Mouse (Mus musculus) cortical plate, adult 2 months (tissue): Measurements from ENCODE around the gene Tctex1d4. TPM values are rescaled to one million over a fixed set of nuclear protein-coding genes. Genes with fewer than 3 reads are reported as not detected.

ENCODE experiments used
- H3K27ac ChIP-seq: fragments of 200-500 bp; 2 replicates; pipeline ENCODE4 v1.5.1; 2012; ENCODE audit warnings: low read length, control low read depth, inconsistent platforms; ENCODE audit not compliant: insufficient read depth
- H3K4me1 ChIP-seq: fragments of 200-500 bp; 2 replicates; pipeline ENCODE4 v1.6.1; 2011; ENCODE audit warnings: low read length; ENCODE audit not compliant: control insufficient read depth, insufficient read depth
- H3K4me3 ChIP-seq: fragments of 200-500 bp; 2 replicates; pipeline ENCODE4 v1.5.1; 2011; ENCODE audit warnings: mild to moderate bottlenecking, low read length, control low read depth; ENCODE audit not compliant: insufficient read depth
- CTCF ChIP-seq: fragments of 200-500 bp; IDR thresholded peaks from 2 replicates; pipeline ENCODE4 v1.5.1; 2011; ENCODE audit warnings: mild to moderate bottlenecking, control low read depth, low read length; ENCODE audit not compliant: insufficient read depth; ENCODE audit errors: extremely low read depth
- POLR2A ChIP-seq: fragments of 200-500 bp; IDR thresholded peaks from 2 replicates; pipeline ENCODE4 v1.6.1; 2011; ENCODE audit warnings: mild to moderate bottlenecking, low read length, control low read depth; ENCODE audit not compliant: insufficient read depth; ENCODE audit errors: extremely low read depth
- polyA plus RNA-seq: library from polyadenylated mRNA; depleted of rRNA; stranded (reverse); fragments of >200 nt; gene quantifications from 2 replicates; pipeline ENCODE4 v1.2.3, GENCODE M21; 2012; rRNA removed

The Tctex1d4 gene
- 0.68 and 1.8 TPM in 2 replicates for polyA plus RNA-seq

DNA sequence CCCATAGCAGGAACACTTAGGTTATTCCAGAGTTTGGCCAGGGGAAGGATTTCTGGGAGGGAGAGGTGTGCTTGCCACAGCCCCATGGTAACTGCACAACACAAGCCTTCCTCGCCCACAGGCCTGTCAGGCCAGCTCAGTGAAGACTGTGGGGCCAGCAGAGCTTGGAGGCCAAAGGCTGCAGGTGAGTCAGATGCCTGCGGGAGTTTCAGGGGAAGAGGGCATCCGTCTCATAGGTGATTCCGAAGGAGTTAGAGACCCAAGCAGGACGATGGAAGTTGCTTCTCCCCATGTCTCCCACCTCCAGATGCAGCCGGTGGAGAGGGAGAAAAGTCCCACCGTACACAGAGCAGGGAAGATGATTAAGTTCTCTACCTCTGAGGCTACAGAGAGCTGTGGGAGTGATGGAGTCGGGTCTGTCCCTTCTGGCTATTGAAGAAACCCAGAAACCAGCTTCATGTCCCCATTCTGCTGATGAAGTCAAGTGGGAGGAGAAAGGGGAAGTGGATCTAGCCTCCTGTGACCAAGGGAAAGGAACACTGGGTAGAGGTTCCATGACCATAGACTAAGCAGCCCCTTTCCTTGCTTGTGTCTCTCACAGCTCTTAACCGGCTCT, at the start of gene Tctex1d4:
Tctex1d4 (plus strand) TSS at position 120 of the 616 bp plus-strand sequence.
- Histone ChIP-seq H3K4me1 (peaks cover 8% of the 10 kb centered on the region), H3K4me3 (no peak within 1 kb of the TSS), H3K27ac (peak within 1 kb of the TSS; percentile 97)
- TF ChIP-seq POLR2A, result no peak
- TF ChIP-seq CTCF, result no peak

DNA sequence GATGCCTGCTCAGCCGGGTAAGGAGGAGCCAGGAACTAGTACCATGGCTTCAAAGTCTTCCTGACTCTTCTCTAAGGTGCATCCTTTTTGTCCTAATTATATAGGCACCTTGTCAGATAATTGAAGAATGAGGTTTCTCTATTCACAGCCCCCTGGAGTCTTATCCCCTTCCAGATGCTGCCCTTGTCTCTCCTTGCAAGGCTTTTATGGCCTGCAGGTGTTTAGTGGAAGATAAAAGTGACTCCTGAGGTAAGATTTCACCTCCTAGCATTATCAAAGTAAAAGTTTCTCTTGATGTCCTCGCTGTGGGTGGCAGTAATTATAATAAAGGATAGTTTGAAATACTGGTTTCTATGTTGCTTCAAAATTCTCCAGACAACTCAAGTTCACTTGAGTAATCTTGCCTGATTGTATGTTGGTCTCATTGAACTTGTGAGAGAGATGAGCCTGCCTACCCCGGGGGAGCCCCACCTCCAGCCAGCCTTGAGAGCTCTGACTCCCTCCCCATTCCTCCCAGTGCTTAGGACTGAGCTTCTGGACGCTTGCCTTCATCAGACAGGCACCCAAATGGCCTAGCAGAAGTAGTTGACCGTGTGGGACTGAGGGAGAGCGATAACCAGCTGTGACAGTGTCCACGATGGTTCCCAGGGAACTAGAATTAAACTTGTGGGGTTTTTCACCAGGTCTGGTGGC, 38.5 kb upstream of the Tctex1d4 start:
- no peaks in the 10 kb centered on the region for H3K4me1 ChIP-seq
- no peak overlapping the region for H3K27ac ChIP-seq
- TF ChIP-seq CTCF (no peak), POLR2A (no peak)
- no peak overlapping the region for H3K4me3 ChIP-seq

DNA sequence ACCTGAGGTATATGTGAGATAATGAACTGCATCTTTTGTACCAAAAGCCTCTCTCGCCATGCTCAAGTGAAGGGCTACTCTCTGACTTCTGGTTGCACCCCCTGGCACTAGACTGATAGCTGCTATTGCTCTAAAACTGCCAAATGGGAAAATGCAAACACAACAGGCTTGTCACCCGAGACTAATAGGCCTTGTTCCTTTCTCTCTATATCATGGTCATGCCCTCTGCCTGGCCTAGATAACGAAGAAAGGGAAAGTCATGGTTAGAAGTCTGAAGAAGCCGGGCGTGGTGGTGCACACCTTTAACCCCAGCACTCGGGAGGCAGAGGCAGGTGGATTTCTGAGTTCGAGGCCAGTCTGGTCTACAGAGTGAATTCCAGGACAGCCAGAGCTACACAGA, 36.0 kb upstream of the Tctex1d4 start:
- H3K4me3 ChIP-seq, result no peak overlapping the region
- no peak overlapping the region for H3K27ac ChIP-seq
- H3K4me1 ChIP-seq, result no peaks in the 10 kb centered on the region
- TF ChIP-seq POLR2A (no peak), CTCF (no peak)

DNA sequence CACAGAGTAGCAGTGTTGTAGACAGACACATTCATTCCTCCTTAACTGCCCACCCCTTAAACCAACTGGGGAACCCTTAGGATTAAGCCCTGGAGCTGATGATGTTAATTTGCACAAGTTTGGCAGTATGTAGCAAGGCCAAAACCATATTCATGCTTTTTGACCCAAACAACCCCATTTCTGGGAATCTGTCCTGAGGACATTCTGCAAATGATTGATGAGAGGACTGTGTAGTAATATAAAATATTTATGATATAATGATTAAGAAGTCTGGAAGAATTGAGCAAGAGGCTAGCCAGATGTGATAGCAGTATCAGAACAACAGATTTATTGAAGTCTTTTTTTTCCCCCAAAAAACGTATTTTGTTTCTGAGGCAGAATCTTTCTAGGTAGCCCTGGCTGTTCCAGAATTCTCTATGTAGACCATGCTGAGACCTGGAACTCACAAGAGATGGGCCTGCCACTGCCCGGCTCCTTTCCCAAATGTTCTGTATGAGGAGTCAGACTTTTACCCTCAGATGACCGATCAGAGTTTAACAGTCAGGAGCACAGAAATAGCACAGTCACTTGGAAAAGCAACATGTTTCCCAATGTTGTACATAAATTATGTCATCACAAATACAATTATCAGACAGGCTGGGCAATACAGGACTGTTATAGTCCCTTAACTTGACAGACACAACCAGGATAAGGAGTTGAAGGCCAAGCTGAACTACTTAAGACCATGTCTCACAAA, 31.8 kb upstream of the Tctex1d4 start:
- peaks cover 2% of the 10 kb centered on the region; the same call in 1 of the 2 replicates for H3K4me1 ChIP-seq
- TF ChIP-seq POLR2A (no peak), CTCF (no peak)
- no peak overlapping the region for H3K4me3 ChIP-seq
- H3K27ac ChIP-seq, result no peak overlapping the region

DNA sequence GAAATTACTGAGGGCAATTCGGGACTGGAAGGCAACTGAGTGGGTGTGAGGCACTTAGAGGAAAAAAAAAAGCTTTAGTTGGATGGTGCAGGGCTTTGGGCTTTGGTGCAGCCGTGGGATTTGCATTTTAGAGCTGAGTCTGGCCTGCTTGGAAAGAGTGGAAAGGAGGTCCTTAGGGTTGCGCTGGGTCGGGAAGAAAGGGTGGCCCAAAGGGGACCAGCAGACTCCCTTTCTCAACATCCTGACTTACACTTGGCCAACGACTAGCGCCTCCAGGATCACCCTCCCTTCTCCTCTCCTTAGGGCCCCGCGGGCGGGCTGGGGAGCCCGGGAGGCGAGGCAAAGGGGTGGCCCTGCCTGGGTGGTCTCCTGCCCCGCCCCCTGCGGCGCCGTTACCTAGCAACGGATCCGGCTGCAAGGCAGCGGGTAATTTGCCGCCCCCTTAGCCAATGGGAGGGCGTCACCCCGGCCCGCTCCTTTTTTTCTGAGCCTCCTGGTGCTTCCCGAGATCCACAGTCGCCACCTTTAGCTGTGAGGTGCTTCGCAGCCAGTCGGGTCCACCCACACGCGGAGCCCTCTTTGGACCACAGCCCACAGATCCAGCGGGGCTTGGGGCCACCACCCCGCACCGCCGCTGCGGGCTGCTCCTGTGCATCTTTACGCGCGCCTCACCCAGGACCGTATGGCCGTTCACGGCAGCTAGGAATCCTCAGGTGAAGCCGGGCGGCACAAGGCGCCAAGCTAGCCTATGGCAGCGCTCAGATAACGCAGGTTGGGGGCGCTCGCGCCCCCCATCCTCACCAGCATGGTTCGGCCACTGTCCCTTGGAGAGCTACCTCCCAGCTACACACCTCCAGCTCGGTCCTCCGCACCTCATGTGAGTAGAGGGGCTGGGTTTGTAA, 30.8 kb upstream of the Tctex1d4 start, which contains the start of gene Ptch2:
Ptch2 (plus strand) TSS at position 525 of the 902 bp plus-strand sequence.
- Histone ChIP-seq H3K4me1 (peaks cover 2% of the 10 kb centered on the region; the same call in 1 of the 2 replicates), H3K27ac (no peak within 1 kb of the TSS), H3K4me3 (peak within 1 kb of the TSS; percentile 33)
- TF ChIP-seq POLR2A, result no peak
- TF ChIP-seq CTCF, result no peak

DNA sequence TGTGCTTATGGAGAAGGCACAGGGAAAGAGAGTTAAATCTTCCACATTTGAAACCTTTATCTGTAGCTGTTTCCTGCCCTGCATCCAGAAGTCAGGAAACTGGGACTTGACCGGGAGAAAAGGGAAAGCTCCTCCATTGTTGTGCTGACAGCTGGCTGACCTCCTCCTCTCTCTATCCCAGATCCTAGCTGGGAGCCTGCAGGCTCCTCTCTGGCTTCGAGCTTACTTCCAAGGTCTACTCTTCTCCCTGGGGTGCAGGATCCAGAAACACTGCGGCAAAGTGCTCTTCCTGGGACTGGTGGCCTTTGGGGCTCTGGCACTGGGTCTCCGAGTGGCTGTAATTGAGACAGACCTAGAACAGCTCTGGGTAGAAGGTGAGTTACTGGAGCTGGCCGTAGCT, 29.9 kb upstream of the Tctex1d4 start:
- TF ChIP-seq POLR2A (no peak), CTCF (no peak)
- H3K27ac ChIP-seq, result no peak overlapping the region
- H3K4me3 ChIP-seq, result peak overlapping the region; percentile 33
- peaks cover 2% of the 10 kb centered on the region; the same call in 1 of the 2 replicates for H3K4me1 ChIP-seq

DNA sequence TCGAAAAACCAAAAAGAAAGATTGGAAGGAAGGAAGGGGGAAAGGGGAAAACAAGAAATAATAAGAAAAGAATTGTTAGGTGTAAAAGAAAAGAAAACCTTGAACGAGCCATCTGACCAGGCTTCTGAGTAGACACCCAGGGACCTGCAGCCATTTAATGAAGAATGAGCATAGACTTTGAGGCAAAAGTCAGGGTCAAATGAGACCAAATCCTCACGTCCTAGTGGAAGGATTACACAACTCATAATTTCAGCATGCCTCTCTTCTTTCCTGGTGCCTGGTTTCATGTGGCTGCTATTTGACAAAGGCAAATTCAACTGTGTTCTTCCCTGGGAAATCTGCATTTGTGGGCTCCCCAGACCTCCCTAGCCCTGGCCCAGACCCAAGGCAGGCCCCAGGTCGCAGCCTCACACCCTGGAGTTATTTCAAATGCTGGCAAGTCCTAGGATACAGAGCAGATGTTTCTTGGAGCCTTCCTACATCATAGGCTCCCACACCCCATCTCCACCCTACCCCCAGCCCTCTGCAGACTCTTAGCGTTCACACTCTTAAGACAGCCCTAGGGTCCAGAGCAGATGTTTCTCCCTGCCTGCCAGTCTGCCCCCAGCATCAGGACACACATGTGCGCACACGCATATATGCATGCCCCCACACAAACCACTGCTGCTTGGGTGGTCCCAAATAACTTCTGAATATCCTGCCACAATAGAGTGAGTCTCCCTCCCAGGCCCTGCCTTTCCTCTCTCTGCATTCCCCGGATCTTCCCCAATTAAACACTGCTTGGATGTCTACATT, 28.4 kb upstream of the Tctex1d4 start:
- TF ChIP-seq CTCF (no peak), POLR2A (no peak)
- Histone ChIP-seq H3K4me3 (no peak overlapping the region), H3K27ac (no peak overlapping the region), H3K4me1 (peaks cover 2% of the 10 kb centered on the region; the same call in 1 of the 2 replicates)

DNA sequence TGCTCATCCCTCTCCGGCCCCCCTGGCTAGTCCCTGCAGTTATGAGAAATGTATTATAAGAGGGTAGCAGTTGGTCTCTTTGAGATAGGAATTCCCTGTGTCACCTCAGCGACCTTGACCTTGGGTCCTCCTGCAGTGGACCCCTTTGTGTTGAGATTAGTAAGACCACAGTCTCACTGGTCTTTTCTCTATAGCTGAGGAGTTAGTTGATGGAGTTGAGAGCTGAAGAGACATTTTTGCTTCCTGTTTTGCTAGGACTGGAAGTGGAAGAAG, 27.9 kb upstream of the Tctex1d4 start:
- H3K27ac ChIP-seq, result no peak overlapping the region
- TF ChIP-seq POLR2A (no peak), CTCF (no peak)
- peaks cover 2% of the 10 kb centered on the region; the same call in 1 of the 2 replicates for H3K4me1 ChIP-seq
- H3K4me3 ChIP-seq, result no peak overlapping the region

DNA sequence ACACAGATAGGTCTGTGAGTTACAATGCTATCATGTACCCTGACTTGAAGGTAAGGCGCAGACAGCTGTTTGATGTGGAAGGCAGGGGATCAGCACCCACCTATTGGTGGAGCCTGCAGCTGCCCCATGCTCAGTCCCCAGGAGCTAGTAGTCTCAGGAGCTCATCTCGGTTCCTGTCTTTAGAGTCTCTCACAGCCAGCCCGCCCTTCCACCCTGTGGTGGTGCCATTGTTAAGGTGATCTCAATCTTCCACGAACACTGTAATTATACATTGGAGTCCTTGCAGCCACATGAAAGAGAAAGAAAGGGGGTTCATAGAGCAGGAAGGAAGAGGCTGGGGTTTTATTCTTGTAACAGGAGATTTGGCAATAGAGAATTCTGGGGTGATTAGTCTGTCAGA, 26.6 kb upstream of the Tctex1d4 start:
- no peak overlapping the region for H3K27ac ChIP-seq
- H3K4me3 ChIP-seq, result no peak overlapping the region
- TF ChIP-seq POLR2A (no peak), CTCF (no peak)
- H3K4me1 ChIP-seq, result peaks cover 2% of the 10 kb centered on the region; the same call in 1 of the 2 replicates
